Mouse (Mus musculus) cerebellum, adult 2 months (tissue): ENCODE measurements around the gene Olfr763.

Experiments
- CTCF ChIP-seq: fragments of 200-500 bp; IDR thresholded peaks from 2 replicates; pipeline ENCODE4 v1.5.1; 2011; ENCODE audit warnings: low read depth, mild to moderate bottlenecking, control low read depth, low read length, moderate library complexity, borderline replicate concordance; ENCODE audit not compliant: insufficient read depth
- POLR2A ChIP-seq: fragments of 200-500 bp; IDR thresholded peaks from 2 replicates; pipeline ENCODE4 v1.6.1; 2011; ENCODE audit warnings: low read length, control low read depth, borderline replicate concordance; ENCODE audit not compliant: insufficient read depth

DNA sequence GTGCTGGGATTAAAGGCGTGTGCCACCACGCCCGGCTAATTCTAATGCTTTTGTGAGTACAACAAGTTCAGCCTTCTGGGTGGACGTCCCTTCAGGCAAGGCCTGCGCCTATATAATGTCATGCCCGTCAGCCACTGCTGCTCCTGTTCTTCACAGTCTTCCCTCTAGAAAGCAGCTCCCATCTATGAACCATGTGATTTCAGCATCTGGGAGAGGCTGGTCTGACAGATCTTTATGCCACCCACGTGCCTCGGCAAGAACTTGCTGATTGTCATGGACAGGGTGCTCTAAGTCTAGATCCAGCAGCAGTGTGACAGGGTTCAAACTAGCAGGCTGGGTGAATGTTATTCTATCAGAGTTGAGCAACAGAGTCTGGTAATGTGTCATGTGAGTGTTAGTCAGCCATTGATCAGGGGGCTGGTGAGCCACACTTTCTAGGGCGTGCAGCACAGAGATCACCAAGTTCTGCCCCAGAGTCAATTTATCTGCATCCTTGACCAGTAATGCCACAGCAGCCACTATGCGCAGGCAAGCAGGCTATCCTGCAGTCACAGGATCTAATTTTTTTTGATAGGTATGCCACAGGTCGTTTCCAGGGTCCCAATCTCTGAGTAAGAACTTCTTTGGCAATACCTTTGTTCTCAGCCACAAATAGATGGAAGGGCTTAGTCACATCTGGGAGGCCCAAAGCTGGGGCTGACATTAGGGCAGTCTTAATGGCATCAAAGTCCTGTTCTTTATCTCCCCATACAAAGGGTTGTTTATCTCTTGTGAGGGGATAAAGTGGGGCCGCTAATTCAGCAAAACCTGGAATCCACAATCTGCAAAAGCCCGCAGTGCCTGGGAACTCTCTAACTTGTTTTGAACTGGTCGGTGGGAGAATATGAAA lies 6.3 kb upstream of the Olfr763 start:
- no peak for TF ChIP-seq CTCF
- no peak for TF ChIP-seq POLR2A
